Mouse (Mus musculus) CH12.LX (cell line): ENCODE results near the gene Rims3.

Source experiments
- CTCF ChIP-seq, 2 experiments: IDR thresholded peaks in 1 of 2; conservative IDR thresholded peaks in 1 of 2; 2 replicates each; pipeline ENCODE4 v1.5.1; 2011 to 2012; ENCODE audit warnings: low read depth in 2 of 2, low read length in 2 of 2, improper control_type of control experiment in 1 of 2, inconsistent platforms in 1 of 2, mild to moderate bottlenecking in 1 of 2, moderate library complexity in 1 of 2
- EP300 ChIP-seq: IDR thresholded peaks from 2 replicates; pipeline ENCODE4 v1.6.1; 2011; ENCODE audit warnings: low read length, improper control_type of control experiment
- ETS1 ChIP-seq: conservative IDR thresholded peaks from 2 replicates; pipeline ENCODE4 v1.6.1; 2012; ENCODE audit warnings: low read depth, mild to moderate bottlenecking, inconsistent platforms, low read length, improper control_type of control experiment, moderate library complexity
- KAT2A ChIP-seq: IDR thresholded peaks from 2 replicates; pipeline ENCODE4 v1.6.1; 2012; ENCODE audit warnings: low read length, improper control_type of control experiment, inconsistent platforms; ENCODE audit not compliant: insufficient replicate concordance
- MAX ChIP-seq: IDR thresholded peaks from 2 replicates; pipeline ENCODE4 v1.6.1; 2011; ENCODE audit warnings: low read length, improper control_type of control experiment
- MXI1 ChIP-seq: IDR thresholded peaks from 2 replicates; pipeline ENCODE4 v1.6.1; 2011; ENCODE audit warnings: mild to moderate bottlenecking, low read depth, low read length, improper control_type of control experiment
- NELFE ChIP-seq: IDR thresholded peaks from 2 replicates; pipeline ENCODE4 v1.6.1; 2011; ENCODE audit warnings: low read depth, low read length, improper control_type of control experiment
- POLR2A ChIP-seq: IDR thresholded peaks from 2 replicates; pipeline ENCODE4 v1.6.1; 2011; ENCODE audit warnings: low read depth, mild to moderate bottlenecking, improper control_type of control experiment, low read length
- RCOR1 ChIP-seq: conservative IDR thresholded peaks from 2 replicates; pipeline ENCODE4 v1.6.1; 2012; ENCODE audit warnings: low read depth, mild to moderate bottlenecking, inconsistent platforms, low read length, improper control_type of control experiment
- SMC3 ChIP-seq: IDR thresholded peaks from 2 replicates; pipeline ENCODE4 v1.6.1; 2011; ENCODE audit warnings: low read depth, low read length, improper control_type of control experiment
- UBTF ChIP-seq: IDR thresholded peaks from 2 replicates; pipeline ENCODE4 v1.6.1; 2012; ENCODE audit warnings: low read depth, mild to moderate bottlenecking, inconsistent platforms, low read length, improper control_type of control experiment, moderate library complexity
- USF1 ChIP-seq: IDR thresholded peaks from 2 replicates; pipeline ENCODE4 v1.6.1; 2014; ENCODE audit warnings: low read depth, mild to moderate bottlenecking, inconsistent platforms, low read length, improper control_type of control experiment
- USF2 ChIP-seq: conservative IDR thresholded peaks from 2 replicates; pipeline ENCODE4 v1.6.1; 2011; ENCODE audit warnings: low read depth, low read length, improper control_type of control experiment

DNA sequence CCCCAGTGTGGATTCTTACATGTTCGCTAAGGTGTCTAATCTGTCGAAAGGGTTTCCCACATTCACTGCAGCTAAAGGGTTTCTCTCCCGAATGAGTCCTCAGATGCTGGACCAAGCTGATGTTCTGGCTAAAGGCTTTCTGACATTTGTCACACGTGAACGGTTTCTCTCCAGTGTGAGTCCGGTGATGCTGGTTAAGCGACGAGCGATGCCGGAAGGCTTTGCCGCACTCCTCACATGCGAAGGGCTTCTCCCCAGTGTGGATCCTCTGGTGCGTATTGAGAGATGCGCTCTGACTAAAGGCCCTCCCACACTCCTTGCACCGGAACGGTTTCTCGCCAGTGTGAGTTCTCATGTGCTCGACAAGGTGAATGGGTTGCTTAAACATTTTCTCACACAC is 76.1 kb downstream of the Rims3 start:
- TF ChIP-seq CTCF (conservative IDR thresholded peaks at IDR 0.05 in 1 of 2, IDR thresholded peaks at IDR 0.05 in 1 of 2; ENCODE audit: low read depth in 2 of 2, low read length in 2 of 2) = no peak
- TF ChIP-seq POLR2A = no peak
- no peak for TF ChIP-seq EP300
- no peak for TF ChIP-seq MXI1
- TF ChIP-seq KAT2A = no peak
- no peak for TF ChIP-seq MAX
- no peak for TF ChIP-seq USF2
- TF ChIP-seq NELFE = no peak
- no peak for TF ChIP-seq USF1
- TF ChIP-seq SMC3 = no peak
- TF ChIP-seq RCOR1 = no peak
- TF ChIP-seq UBTF = no peak
- TF ChIP-seq ETS1 = no peak
